Mouse (Mus musculus): ENCODE data around the gene Wnk2. TPM values are rescaled to one million over a fixed set of nuclear protein-coding genes. Genes with fewer than 3 reads are reported as not detected.

Gene Wnk2
- polyA plus RNA-seq, 1 experiment: 13.4 TPM

- no peak for DNase-seq (ENCODE audit: low read depth)
Observed at GRCm38 (mm10) chr13:49178839-49179585, 31.2 kb upstream of the Wnk2 start.

- no peak for DNase-seq (ENCODE audit: low read depth)
Observed at GRCm38 (mm10) chr13:49175509-49175908, 27.7 kb upstream of the Wnk2 start.

DNA sequence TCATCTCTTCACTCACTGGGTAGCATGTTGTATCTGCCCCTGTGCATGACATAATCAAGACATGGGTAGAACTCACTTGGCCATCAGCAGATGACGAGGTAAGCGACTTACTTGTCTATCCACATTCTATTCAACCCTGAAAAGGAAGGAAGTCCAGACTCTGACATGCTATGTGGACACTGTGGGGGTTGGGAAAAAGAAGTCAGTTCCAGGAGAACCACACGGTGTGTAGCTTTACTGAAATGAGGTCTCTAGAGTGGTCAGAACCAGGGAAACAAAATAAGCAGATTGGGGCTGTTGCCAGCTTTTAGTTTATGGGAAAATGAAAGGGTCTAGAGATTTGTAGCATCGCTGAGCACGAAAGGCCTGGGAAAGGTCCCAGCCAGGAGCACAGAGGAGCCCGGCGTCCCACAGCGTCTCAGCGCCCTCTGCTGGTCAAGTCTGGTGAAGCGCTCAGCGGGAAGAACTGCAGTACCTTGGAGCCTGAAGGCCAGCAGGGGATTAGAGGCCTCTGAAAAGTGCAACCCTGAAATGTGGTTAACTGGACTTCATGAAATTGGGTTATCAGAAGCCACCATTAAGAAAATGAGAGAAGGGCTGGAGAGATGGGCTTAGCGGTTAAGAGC, 25.3 kb upstream of the Wnk2 start:
- no peak for DNase-seq (ENCODE audit: low read depth)

- DNase-seq (ENCODE audit: low read depth): no peak
Observed at GRCm38 (mm10) chr13:49172335-49172734, 24.5 kb upstream of the Wnk2 start.

GRCm38 (mm10) chr13:49171729-49172128, 23.9 kb upstream of the Wnk2 start:
- no peak for DNase-seq (ENCODE audit: low read depth)

DNA sequence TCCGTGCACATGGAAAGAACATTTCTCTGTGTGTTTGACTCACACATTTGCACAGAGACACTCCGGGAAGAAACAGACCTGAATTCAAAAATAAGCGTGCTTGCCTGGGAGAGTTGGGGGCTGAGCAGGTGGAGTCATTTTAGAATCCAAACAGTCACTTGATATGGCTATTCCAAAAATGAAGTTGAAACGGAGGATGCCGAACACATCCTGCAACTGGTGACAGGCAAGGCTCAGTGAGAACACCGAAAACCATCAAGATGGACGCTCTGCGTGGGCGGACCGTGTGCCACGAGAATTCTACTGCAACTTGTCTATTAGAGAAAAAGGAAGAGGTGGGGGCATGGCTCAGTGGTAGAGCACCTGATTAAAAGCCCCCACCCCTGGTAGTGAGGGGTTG, 22.8 kb upstream of the Wnk2 start:
- DNase-seq (ENCODE audit: low read depth): no peak

DNA sequence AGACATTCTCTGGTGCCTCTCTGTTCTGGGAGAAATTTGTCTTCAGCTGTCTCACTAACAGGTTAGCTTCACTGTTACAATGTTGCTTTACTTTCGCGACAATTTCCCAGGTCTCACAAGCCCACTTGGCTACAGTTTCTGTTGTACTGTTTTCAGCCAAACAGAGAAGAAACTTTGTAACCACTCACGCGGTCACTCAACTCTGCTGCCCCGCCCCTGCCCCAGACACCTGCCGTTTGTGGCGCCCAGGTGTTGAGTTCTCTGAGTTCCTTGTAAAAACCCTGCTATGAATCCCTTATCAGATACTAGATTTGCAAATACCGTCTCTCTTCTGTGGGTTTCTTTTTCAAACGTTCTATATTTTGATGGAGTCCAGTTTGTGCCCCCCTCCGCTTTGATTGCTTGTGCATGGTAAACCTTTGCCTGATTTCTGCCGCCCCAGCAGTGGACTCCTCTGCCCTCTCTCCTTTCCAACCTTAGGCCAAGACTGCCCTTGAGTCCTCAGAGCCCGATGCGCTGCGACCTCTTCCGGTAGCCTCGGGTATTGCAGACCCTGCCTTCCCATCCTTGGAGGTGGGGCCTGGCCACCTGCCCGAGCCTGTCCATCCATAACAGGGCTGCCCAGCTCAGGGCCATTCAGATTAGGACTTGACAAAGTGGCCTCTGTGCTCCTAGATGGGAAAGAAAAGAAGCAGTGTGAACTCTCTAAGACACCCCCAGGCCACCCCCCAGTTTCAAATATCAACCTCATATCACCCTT, 21.8 kb upstream of the Wnk2 start:
- no peak for DNase-seq (ENCODE audit: low read depth)

- DNase-seq (ENCODE audit: low read depth): no peak
Observed at GRCm38 (mm10) chr13:49167081-49167480, 19.3 kb upstream of the Wnk2 start.

DNA sequence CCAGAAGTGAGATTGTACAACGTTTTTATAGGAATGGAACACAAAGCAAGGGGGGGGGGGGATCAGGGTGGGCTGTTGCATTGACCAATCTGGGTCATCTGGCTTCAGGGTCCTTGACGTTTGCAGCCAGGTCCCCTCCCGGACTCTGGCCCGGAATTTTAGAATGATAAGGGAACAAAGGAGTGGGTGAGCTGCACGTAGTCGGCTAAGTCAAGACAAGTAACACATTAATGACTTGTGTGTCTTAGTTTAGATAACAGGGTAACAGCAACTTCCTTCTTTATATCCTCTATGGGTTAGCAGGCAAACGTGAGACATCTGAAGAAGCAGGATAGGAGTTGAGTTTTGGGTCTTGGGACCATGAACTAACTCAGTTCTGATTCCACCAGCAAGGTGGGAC, 15.8 kb upstream of the Wnk2 start:
- no peak for DNase-seq (ENCODE audit: low read depth)

- no peak for DNase-seq (ENCODE audit: low read depth)
Observed at GRCm38 (mm10) chr13:49162722-49163121, 14.9 kb upstream of the Wnk2 start.

GRCm38 (mm10) chr13:49161236-49161635, 13.4 kb upstream of the Wnk2 start:
- DNase-seq (ENCODE audit: low read depth): no peak

DNA sequence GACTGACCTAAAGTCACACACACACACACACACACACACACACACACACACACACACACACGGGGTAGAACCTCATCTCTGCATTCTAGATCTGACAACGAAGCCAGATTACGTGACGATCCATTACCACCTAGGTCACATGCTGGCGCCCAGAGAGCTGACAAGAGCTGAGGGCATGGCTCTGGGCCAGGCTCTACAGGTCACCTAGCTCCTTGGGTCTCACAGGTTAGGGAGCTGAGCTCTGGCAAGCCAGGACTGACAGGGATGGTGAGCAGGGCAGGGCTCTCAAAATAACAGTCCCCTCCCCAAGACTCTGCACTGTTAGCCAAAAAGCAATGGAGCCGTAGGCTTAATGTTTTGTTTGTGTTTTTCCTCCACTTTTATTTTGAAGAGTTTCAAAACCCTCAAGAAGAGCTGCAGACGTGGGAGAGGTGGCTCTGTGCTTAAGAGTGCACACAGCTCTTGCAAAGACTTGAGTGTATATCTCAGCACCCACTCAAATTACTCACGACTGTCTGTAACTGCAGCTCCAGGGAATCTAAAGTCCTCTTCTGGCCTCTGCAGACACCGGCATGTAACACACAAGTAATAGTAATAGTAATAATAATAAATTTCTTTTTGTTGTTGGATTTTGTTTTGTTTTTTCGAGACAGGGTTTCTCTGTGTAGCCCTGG, 10.4 kb upstream of the Wnk2 start:
- no peak for DNase-seq (ENCODE audit: low read depth)

DNA sequence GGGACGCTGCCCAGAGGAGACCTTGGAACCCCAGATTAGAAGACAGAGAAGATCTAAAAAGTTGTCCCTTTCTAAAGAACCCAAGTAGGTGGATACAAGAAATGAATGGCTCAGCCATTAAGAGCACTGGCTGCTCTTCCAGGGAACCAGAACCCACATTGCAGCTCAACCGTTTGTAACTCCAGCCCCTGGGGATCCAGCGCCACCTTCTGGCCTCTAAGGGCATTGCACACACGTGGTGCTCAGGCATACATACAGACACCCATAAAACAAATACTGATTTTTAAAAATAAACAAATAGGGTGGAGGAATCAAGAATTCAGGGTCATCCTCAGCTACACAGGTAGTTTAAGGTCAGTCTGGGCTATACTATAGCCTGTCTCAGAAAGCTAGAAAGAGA, 8.8 kb upstream of the Wnk2 start:
- DNase-seq (ENCODE audit: low read depth): no peak

GRCm38 (mm10) chr13:49154621-49155020, 6.8 kb upstream of the Wnk2 start:
- no peak for DNase-seq (ENCODE audit: low read depth)

DNA sequence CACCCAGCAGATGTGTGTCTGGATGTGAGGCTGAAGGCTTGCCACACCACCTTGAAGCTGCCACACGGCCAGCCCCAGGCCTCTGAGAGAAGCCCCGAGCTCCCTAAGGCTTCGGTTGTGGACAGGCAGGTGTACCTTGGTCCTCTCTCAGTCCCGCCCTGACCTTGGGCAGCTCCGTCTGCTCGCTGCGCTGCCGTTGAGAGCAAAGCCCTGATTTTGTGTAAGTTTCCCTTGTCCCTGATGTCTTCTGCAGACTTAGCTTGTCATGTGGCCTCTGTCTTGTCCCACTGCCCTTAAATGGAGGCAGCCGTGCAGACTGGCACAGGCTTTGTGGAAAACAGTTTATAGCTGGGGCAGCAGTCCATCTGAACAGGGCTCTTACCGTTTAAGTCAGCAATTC, 6.2 kb upstream of the Wnk2 start:
- DNase-seq (ENCODE audit: low read depth): no peak

- no peak for DNase-seq (ENCODE audit: low read depth)
Observed at GRCm38 (mm10) chr13:49148687-49149086, 873 bp upstream of the Wnk2 start.

GRCm38 (mm10) chr13:49147007-49147857, 582 bp downstream of the Wnk2 start:
- no peak for DNase-seq (ENCODE audit: low read depth)

DNA sequence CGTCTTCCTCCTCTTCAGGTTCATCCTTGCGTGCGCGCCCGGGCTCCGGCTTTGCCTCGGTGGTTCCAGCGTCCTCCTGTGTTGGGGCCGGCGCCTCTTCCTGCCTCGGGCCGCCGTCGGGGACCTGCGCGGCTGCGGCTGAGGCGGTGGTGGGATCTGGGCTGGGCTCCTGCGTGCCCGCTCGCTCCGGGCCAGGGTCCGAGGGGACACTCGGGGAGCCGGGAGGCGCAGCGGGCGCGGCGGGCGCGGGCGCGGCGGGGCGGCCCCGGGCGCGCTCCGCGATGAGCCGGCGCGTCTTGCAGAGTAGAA, 1.2 kb downstream of the Wnk2 start:
- no peak for DNase-seq (ENCODE audit: low read depth)

- no peak for DNase-seq (ENCODE audit: low read depth)
Observed at GRCm38 (mm10) chr13:49146040-49146697, 1.6 kb downstream of the Wnk2 start.

GRCm38 (mm10) chr13:49145396-49145795, 2.4 kb downstream of the Wnk2 start:
- no peak for DNase-seq (ENCODE audit: low read depth)

DNA sequence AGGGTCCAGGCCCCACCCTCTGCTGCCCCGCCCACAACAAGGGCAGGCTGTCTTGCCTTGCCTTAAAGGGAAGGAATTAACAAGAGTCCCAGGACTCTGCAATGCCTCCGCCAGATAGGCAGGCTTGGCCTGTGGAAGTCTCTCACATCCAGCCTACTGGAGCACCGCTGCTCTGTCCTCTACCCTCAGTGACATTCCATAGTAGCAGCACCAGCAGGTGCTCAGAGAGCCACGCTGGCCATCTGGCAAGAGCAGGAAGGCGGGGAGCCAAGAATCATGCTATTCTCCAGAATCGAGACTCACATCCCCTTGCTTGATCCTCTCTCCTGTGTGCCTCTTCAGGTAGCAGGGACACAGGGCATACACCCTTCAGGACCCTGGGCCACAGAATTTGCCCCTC, 3.4 kb downstream of the Wnk2 start:
- no peak for DNase-seq (ENCODE audit: low read depth)

Measured in gonadal fat pad, adult 2 months (tissue).